Mouse (Mus musculus) CD4-positive helper T cell, adult 2 months (primary cell): ENCODE data around the gene Zbtb49.
A peak's percentile ranks its signal among the peaks of the same experiment; 100 is the strongest.

Experiments
- DNase-seq: peaks from one replicate; pipeline ENCODE4 v3.0.0-alpha.2; 2012; ENCODE audit warnings: low read depth, missing footprints, low spot score

Gene Zbtb49

GRCm38 (mm10) chr5:38220328-38220912, at the start of gene Zbtb49, which contains the start of gene Lyar:
Gene Zbtb49, minus strand, starts transcription at chr5:38220457.
Gene Lyar, plus strand, starts transcription at chr5:38220470.
- DNase-seq, result peak; percentile 95

- DNase-seq, result peak; percentile 82
Observed at GRCm38 (mm10) chr5:38260107-38260682, 39.9 kb upstream of the Zbtb49 start, which contains the start of gene Tmem128. Gene Tmem128, plus strand, starts transcription at chr5:38260185.

GRCm38 (mm10) chr5:38259455-38260106, 39.3 kb upstream of the Zbtb49 start:
- no peak for DNase-seq

- DNase-seq, result no peak
Observed at GRCm38 (mm10) chr5:38258773-38259146, 38.5 kb upstream of the Zbtb49 start.

- no peak for DNase-seq
Observed at GRCm38 (mm10) chr5:38258034-38258772, 37.9 kb upstream of the Zbtb49 start.

GRCm38 (mm10) chr5:38256551-38256950, 36.3 kb upstream of the Zbtb49 start:
- DNase-seq, result no peak

GRCm38 (mm10) chr5:38255644-38256043, 35.4 kb upstream of the Zbtb49 start:
- no peak for DNase-seq

GRCm38 (mm10) chr5:38255195-38255594, 34.9 kb upstream of the Zbtb49 start:
- peak; percentile 22 for DNase-seq

- DNase-seq, result no peak
Observed at GRCm38 (mm10) chr5:38241966-38242365, 21.7 kb upstream of the Zbtb49 start.

GRCm38 (mm10) chr5:38241473-38241834, 21.2 kb upstream of the Zbtb49 start:
- DNase-seq, result no peak

GRCm38 (mm10) chr5:38240727-38241472, 20.6 kb upstream of the Zbtb49 start:
- no peak for DNase-seq

GRCm38 (mm10) chr5:38236627-38237026, 16.4 kb upstream of the Zbtb49 start:
- no peak for DNase-seq

GRCm38 (mm10) chr5:38235422-38235821, 15.2 kb upstream of the Zbtb49 start:
- DNase-seq, result peak; percentile 48

- no peak for DNase-seq
Observed at GRCm38 (mm10) chr5:38219771-38220307, 418 bp downstream of the Zbtb49 start.

- DNase-seq, result no peak
Observed at GRCm38 (mm10) chr5:38213009-38213408, 7.2 kb downstream of the Zbtb49 start.

GRCm38 (mm10) chr5:38211691-38212090, 8.6 kb downstream of the Zbtb49 start:
- DNase-seq, result no peak

GRCm38 (mm10) chr5:38208985-38209384, 11.3 kb downstream of the Zbtb49 start:
- no peak for DNase-seq

GRCm38 (mm10) chr5:38205303-38205726, 14.9 kb downstream of the Zbtb49 start:
- no peak for DNase-seq

GRCm38 (mm10) chr5:38199686-38200085, 20.6 kb downstream of the Zbtb49 start:
- no peak for DNase-seq

- DNase-seq, result peak; percentile 65
Observed at GRCm38 (mm10) chr5:38197482-38197823, 22.8 kb downstream of the Zbtb49 start.

- no peak for DNase-seq
Observed at GRCm38 (mm10) chr5:38196821-38197481, 23.3 kb downstream of the Zbtb49 start.
